26 mouse cellular contexts compared by ENCODE assay signal in genomic region chr9:50924454-50924853, GRCm38 (mm10).
A peak's percentile ranks its signal among the peaks of the same experiment; 100 is the strongest.
DNase-seq lines count a peak whose midpoint lies in the region; ATAC-seq and TF ChIP-seq lines count a peak whose summit lies in the region.
"Had no signal": no experiment of that assay in that cellular context is flagged by ENCODE, and none has a peak within 500 bp of the region (broad histone marks: within the 10 kb centered on the region; RNA-seq: fewer than 3 reads in every experiment).

No protein-coding gene starts in this region.

- TF ChIP-seq EP300 in liver, embryonic 14.5 days (IDR thresholded peaks at IDR 0.05; ENCODE audit: low read depth) = peak; percentile 88

- no peaks in the 10 kb centered on the region for H3K9me3 ChIP-seq in liver, embryonic 14.5 days (ENCODE audit: control insufficient read depth, low read length)
- no peaks in the 10 kb centered on the region for H3K9me3 ChIP-seq in stomach, embryonic 16.5 days (replicated peaks; ENCODE audit: control insufficient read depth, low read length)
- H3K9me3 ChIP-seq: embryonic facial prominence, embryonic 15.5 days; forebrain, embryonic 12.5 days; hindbrain, embryonic 12.5 days; limb, embryonic 10.5 days; megakaryocyte, embryonic 14.5 days; midbrain, embryonic 15.5 days; neural tube, embryonic 15.5 days had no signal

- peak; percentile 66 for DNase-seq in c-Kit-negative CD71-positive TER-119-positive erythroid progenitor cells, embryonic 14.5 days (ENCODE audit: low read depth, low spot score)
- DNase-seq in liver, embryonic 14.5 days (ENCODE audit: low read depth in 3 of 3, low spot score in 3 of 3) = peak; percentile 65 to 76 (median 68)
- no peak for DNase-seq in kidney, adult 8-10 months
- no peak for DNase-seq in adrenal gland, postnatal 25 days
- DNase-seq in spleen, postnatal 10 days (ENCODE audit: low spot score in 2 of 2) = no peak
- no peak for DNase-seq in right cerebral cortex, postnatal 10 days (ENCODE audit: low spot score in 2 of 2)
- DNase-seq: cerebellum, postnatal 10 days; gastrocnemius, adult 2 months; heart, postnatal 10 days; kidney, adult 2 months; kidney, postnatal 14 days; lung, adult 18-20 months; lung, postnatal 14 days; thymus, postnatal 4 days had no signal

- ATAC-seq in erythroid progenitor cell, adult 5-6 weeks (replicated peaks; ENCODE audit: low FRiP score, poor library complexity, severe bottlenecking) = peak; percentile 84
- ATAC-seq in liver, embryonic 14.5 days (ENCODE audit: insufficient read depth) = peak; percentile 80
- ATAC-seq in stomach, embryonic 16.5 days (ENCODE audit: insufficient read depth, low FRiP score) = peak; percentile 62; the same call in 1 of the 2 replicates
- ATAC-seq: midbrain, embryonic 15.5 days had no signal

- no peak for TF ChIP-seq CTCF in liver, embryonic 14.5 days (IDR thresholded peaks at IDR 0.05; ENCODE audit: low read depth)

- H3K27ac ChIP-seq in liver, embryonic 14.5 days = peak overlapping the region; percentile 87
- 0 out of 2 replicates have a peak overlapping the region, but pooled peaks have one; percentile 3 for H3K27ac ChIP-seq in stomach, embryonic 16.5 days (ENCODE audit: low read length)
- H3K27ac ChIP-seq: embryonic facial prominence, embryonic 15.5 days; forebrain, embryonic 12.5 days; gastrocnemius, adult 2 months; hindbrain, embryonic 12.5 days; left cerebral cortex, adult 2 months; limb, embryonic 10.5 days; midbrain, embryonic 15.5 days; neural tube, embryonic 15.5 days had no signal

- H3K4me2 ChIP-seq in liver, embryonic 14.5 days (ENCODE audit: low read depth) = peak overlapping the region; percentile 61
- H3K4me2 ChIP-seq in stomach, embryonic 16.5 days (ENCODE audit: low read depth, low read length) = no peak overlapping the region
- H3K4me2 ChIP-seq: embryonic facial prominence, embryonic 15.5 days; forebrain, embryonic 12.5 days; heart, embryonic 11.5 days; hindbrain, embryonic 12.5 days; midbrain, embryonic 15.5 days; neural tube, embryonic 15.5 days had no signal

- peak overlapping the region in 1 of 2 experiments; percentile 26; a peak in 1 of 4 replicates for H3K4me3 ChIP-seq in liver, embryonic 14.5 days (ENCODE audit: insufficient read depth in 1 of 2, low read depth in 2 of 2, low read length in 2 of 2)
- no peak overlapping the region for H3K4me3 ChIP-seq in stomach, embryonic 16.5 days (replicated peaks; ENCODE audit: low read length)
- H3K4me3 ChIP-seq: embryonic facial prominence, embryonic 15.5 days; forebrain, embryonic 12.5 days; gastrocnemius, adult 2 months; hindbrain, embryonic 12.5 days; left cerebral cortex, adult 2 months; limb, embryonic 10.5 days; megakaryocyte, embryonic 14.5 days; midbrain, embryonic 15.5 days; myocyte; neural tube, embryonic 15.5 days had no signal

- H3K36me3 ChIP-seq in liver, embryonic 14.5 days (replicated peaks; ENCODE audit: control insufficient read depth, insufficient read depth, low read depth) = peaks cover 3% of the 10 kb centered on the region; the same call in 1 of the 2 replicates
- H3K36me3 ChIP-seq in stomach, embryonic 16.5 days (ENCODE audit: control insufficient read depth, insufficient read depth, low read length) = no peaks in the 10 kb centered on the region
- H3K36me3 ChIP-seq: neural tube, embryonic 15.5 days had no signal

- no peaks in the 10 kb centered on the region for H3K27me3 ChIP-seq in liver, embryonic 14.5 days (ENCODE audit: control insufficient read depth, insufficient read depth, low read length)
- no peaks in the 10 kb centered on the region for H3K27me3 ChIP-seq in stomach, embryonic 16.5 days (ENCODE audit: control insufficient read depth, insufficient read depth, low read length)
- H3K27me3 ChIP-seq: embryonic facial prominence, embryonic 15.5 days; forebrain, embryonic 12.5 days; hindbrain, embryonic 12.5 days; megakaryocyte, embryonic 14.5 days; midbrain, embryonic 15.5 days; neural tube, embryonic 15.5 days had no signal

- peaks cover 45% of the 10 kb centered on the region in 2 experiments for H3K4me1 ChIP-seq in liver, embryonic 14.5 days (replicated peaks; ENCODE audit: control insufficient read depth in 2 of 2, insufficient read depth in 2 of 2, low read length in 1 of 2)
- H3K4me1 ChIP-seq in stomach, embryonic 16.5 days (ENCODE audit: control insufficient read depth, insufficient read depth, low read length) = no peaks in the 10 kb centered on the region; the same call in 1 of the 2 replicates
- H3K4me1 ChIP-seq: embryonic facial prominence, embryonic 15.5 days; forebrain, embryonic 12.5 days; hindbrain, embryonic 12.5 days; limb, embryonic 10.5 days; midbrain, embryonic 15.5 days; neural tube, embryonic 15.5 days had no signal

- peak overlapping the region; percentile 43; the same call in 1 of the 2 replicates for H3K9ac ChIP-seq in liver, embryonic 14.5 days (replicated peaks)
- no peak overlapping the region for H3K9ac ChIP-seq in stomach, embryonic 16.5 days (ENCODE audit: low read length)
- H3K9ac ChIP-seq: embryonic facial prominence, embryonic 15.5 days; forebrain, embryonic 12.5 days; hindbrain, embryonic 12.5 days; midbrain, embryonic 15.5 days; neural tube, embryonic 15.5 days had no signal

Comparison
In these comparisons a context has a peak if more than half of its experiments do, and no peak if none do; other contexts are left out.
1. DNase-seq: peak in c-Kit-negative CD71-positive TER-119-positive erythroid progenitor cells, embryonic 14.5 days (single experiment) and liver, embryonic 14.5 days (3 of 3); none in kidney, adult 8-10 months (0 of 2), adrenal gland, postnatal 25 days (single experiment), spleen, postnatal 10 days (0 of 2) and right cerebral cortex, postnatal 10 days (0 of 2).
2. Peak in every context shown above with its lines, with median percentiles within 50 percentile points of each other: ATAC-seq.